Mouse (Mus musculus): ENCODE data around the gene Tex101.
"Not testable (repeated sequence)": the region's sequence is repeated elsewhere in the genome, so short reads cannot be mapped to it uniquely, and the experiment has no call there.

Tex101 gene

DNA sequence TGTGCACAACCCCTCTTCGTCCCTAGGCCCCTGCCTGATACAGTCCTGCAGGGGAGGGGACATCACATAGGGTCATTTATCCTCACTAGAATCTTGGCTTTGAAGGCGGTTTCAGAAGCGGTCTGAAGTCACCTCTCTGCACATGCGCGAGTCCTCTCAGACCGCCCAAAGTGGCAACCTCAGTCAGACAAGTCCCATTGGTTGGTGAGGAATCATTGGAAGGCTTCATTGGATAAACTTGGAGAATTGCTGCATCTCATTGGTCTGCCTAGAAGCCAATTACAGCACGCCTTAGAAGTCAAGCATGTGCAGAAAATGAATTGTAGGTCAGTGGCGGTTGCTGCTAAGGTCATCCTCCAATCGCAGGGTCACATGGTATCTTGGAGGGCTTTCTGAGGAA lies at the start of gene Tex101:
Gene Tex101 (minus strand): TSS at position 101 of the 400 bp plus-strand sequence.
- no peak for DNase-seq (ENCODE audit: low read depth, low spot score)

DNA sequence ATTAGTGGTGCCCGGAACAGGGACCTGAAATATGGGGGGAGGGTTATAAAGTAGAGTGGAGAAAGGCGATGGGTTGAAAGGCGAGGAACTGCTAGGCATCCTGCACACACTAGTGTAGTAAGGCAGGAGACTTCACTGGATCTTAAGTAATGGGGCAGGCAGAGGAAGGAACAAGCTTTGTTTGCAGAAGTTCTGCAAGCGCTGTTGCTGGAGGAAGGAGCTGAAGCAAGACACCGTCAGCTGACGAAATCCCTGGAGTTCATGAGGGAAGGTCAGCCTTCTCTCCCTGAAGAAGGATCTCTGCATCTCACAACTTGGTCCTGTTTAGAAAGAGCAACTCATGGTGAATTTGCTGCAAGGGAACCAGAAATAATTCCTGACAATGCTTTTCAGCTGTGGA lies 38.6 kb upstream of the Tex101 start:
- no peak for DNase-seq (ENCODE audit: low read depth, low spot score)

DNA sequence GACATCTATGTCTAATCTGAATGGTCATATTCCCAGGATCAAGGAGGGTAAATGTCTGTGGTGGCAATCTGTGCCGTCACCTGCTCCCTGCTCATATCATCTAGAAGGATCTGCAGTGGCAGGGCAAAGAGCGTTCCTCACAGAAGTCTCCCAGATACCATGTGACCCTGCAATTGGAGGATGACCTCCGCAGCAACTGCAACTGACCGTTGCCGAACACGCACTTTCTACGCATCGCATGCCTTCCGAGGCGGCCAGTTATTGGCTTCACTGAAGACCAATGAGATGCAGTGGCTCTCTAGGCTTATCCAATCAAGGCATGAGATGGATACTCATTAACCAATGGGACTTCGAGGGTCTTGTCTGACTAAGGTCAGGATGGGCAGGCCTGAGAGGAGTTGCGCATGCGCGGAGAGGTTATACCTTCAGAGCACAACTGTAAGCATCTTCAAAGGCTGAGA lies 32.4 kb upstream of the Tex101 start, which contains the start of gene BC049730:
Gene BC049730 (plus strand): TSS at position 411 of the 461 bp plus-strand sequence.
- no peak for DNase-seq (ENCODE audit: low read depth, low spot score)

DNA sequence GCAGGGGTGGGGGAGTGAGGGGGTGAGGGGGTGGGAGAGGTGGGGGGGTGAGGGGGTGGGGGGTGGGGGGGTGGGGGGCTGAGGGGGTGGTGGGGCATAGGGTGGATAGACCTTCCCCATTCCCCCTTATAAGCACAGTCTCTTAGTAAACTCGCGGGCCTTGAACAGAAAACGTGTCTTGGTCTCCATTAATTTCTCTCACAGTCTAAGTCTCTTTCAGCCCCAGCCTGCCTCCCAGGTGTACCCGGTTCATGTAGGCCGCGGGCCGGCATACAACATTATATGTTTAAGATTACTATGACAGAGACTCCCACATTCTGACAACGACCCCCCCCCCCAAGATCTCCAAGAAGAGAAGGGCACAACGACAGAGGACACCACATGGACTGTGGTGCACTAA lies 26.4 kb upstream of the Tex101 start:
- DNase-seq (ENCODE audit: low read depth, low spot score) = not testable (repeated sequence)

DNA sequence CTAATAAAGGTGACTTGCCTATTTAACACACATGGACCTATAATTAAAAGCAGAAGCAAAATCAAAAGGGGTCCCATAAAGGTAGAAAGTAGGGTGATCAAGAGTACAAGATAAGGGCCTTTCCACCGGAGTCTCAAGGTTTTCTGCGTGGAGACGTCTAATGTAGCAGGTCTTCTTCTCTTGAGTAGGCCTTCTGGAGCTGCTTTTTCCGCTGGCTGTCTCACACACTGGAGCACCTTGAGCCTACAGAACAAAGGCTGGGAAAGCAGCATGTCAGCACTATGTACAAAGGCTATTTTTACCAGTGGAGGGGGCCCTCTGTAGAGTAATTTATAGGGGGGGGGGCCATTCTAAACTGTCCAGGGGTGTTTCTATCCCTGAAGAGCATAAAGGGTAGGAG lies 21.4 kb upstream of the Tex101 start:
- peak; percentile 50 for DNase-seq (ENCODE audit: low read depth, low spot score)

DNA sequence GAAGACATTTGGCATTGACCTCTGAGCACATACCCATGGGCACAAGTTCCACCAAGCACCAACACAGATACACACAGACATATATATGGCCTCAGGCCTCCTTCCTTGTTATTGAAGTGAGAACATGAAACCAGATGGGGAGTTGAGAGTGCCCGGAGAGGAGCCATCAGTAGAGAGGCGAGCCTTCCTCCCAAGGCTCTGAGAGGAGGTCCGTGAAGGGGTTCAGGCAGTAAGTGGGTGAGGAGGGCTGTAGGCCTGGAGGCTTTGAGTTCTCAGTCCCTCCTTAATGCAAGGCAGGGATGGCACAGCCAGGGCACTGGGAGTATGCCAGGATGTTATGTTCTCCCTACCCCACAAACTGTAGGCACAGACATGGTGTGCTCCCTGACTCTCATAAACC lies 16.2 kb upstream of the Tex101 start:
- DNase-seq (ENCODE audit: low read depth, low spot score) = not testable (repeated sequence)

DNA sequence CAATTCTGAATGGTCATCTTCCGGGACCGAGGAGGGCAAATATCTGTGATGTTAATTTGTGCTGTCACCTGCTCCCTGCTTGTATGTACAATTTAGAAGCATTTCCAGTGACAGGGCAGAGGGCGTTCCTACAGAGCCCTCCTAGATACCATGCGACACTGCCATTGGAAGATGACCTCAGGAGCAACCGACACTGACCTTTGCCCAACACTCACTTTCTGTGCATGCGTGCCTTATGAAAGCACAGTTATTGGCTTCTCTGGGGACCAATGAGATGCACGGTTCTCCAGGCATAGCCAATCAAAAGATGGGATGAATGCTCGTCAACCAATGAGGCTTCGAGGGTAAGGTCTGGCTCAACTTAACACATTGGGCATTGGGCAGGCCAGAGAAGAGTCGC lies 11.0 kb upstream of the Tex101 start:
- not testable (repeated sequence) for DNase-seq (ENCODE audit: low read depth, low spot score)

DNA sequence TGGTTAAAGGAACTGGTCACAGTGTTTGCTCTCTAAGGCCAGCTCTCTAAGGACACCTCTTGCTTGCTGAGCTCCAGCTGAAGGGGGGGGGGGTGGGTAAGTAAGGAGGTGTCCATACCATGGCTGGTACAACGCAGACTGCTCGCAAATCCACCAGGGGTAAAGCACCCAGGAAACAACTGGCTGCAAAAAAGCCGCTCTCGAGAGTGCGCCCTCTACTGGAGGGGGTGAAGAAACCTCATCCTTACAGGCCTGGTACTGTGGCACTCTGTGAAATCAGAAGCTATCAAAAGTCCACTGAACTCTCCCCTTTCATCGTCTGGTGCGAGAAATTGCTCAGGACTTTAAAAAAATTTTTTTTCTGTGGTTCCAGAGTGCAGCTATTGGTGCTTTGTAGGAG lies 7.6 kb upstream of the Tex101 start:
- DNase-seq (ENCODE audit: low read depth, low spot score) = not testable (repeated sequence)

DNA sequence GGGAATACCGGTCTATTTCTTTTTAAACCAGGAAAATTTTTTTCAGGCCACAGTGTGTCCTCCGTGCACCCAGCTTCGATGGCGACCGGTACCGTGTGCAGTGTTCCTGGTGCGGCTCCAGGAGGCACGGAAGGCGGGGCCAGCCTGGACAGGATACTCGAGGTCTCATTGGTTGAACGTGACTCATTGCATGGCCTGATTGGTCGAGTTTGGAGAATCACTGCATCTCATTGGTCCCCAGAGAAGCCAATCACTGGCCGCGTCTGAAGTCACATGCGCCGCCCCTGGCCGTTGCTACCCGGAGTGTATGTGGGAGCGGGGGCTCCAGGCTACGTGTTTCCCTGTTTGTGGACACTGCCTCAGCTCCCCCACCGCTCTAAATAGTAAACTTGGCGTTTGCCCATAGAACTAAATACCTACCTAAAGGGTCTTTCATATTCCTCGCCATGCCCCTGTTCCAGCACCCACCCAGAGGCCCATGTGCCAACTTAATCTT lies 4.5 kb downstream of the Tex101 start:
- DNase-seq (ENCODE audit: low read depth, low spot score) = peak; percentile 53

DNA sequence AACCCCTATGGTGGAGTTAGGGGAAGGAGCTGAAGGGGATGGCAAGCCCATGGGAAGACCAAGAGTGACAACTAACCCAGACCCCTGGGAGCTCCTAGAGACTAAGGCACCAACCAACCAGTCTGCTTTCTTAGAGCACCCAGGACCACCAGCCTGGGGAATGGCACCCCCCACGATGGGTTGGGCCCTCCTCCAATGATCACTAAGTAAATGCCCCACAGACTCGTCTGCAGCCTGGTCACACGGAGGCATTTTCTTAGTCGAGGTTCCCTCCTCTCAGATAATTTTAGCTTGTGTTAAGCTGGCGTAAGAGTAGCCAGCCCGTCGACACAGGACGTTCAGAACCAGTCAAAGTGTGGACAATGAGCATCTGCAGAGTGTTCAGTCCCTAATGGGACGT lies 11.5 kb downstream of the Tex101 start:
- DNase-seq (ENCODE audit: low read depth, low spot score) = no peak

DNA sequence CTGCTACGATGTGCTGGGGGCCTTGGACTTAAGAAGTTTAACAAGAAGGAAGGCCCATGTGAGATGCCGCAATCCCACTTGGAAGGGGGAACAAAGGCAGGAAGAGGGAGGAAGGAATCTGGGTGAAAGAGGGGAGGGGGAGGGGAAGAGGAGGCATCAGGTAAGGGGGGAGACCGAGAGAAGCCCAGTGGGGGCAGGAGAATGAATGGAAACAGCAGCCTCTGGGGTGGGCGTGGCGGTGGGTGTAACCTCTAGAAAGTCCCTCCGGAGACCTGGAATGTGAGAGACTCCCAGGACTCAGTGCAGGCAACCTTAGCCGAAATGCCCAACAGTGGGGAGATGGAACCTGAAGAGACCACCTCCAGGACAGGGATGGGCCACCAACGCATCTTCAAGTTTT lies 12.2 kb downstream of the Tex101 start:
- peak; percentile 52 for DNase-seq (ENCODE audit: low read depth, low spot score)

DNA sequence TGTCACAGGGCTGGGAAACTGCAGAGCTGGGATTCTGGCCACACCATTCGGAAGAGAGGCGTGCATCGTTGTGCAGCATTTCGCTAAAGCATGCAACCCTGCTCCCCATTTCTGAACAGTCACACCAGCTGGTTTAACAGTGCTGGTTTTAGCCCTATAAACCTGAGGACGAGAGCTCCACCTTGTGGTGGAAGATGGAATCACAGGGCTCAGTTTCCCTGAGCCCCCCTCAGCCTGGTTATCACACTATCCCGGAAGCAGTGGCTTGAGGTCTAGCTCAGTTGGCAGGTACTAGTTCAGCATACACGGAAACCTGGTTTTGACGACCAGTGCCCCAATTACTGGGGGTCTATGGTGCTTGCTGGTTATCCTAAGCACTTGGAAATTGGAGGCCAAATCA lies 13.9 kb downstream of the Tex101 start:
- peak; percentile 82 for DNase-seq (ENCODE audit: low read depth, low spot score)

DNA sequence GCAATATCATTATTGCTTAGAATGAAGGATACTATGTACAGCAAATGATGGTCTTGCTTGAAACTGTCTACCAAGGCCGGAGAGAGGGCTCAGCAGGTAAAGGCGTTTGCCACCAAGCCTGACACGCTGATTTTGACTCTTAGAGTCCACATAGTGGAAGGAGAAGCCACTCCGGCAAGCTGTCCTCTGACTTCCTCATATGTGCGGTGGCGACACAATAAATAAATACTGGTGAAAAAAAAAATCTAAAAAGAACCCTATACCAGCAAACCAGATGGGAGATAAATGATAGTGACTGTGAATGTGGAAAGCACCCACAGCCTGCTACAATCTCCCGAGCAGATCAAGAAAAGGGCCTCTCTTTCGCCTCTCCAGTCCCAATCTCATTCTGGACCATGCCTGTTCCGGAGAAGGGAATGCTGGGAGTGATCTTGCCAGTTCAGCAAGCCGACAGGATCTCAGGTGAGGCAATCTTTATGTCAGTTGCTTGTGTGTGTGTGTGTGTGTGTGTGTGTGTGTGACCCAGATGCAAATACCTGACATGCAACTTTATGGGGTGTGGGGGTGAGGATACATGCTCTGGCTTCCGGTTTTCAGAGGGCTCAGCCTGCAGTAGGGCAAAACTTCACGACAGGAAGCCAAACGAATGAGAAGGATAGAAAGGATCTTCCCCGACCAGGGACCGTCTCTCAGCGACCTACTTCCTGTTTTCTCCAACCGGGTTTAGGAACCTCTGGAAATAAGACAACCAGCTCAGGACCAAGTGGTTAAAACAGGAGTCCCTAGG lies 15.2 kb downstream of the Tex101 start:
- DNase-seq (ENCODE audit: low read depth, low spot score) = no peak

DNA sequence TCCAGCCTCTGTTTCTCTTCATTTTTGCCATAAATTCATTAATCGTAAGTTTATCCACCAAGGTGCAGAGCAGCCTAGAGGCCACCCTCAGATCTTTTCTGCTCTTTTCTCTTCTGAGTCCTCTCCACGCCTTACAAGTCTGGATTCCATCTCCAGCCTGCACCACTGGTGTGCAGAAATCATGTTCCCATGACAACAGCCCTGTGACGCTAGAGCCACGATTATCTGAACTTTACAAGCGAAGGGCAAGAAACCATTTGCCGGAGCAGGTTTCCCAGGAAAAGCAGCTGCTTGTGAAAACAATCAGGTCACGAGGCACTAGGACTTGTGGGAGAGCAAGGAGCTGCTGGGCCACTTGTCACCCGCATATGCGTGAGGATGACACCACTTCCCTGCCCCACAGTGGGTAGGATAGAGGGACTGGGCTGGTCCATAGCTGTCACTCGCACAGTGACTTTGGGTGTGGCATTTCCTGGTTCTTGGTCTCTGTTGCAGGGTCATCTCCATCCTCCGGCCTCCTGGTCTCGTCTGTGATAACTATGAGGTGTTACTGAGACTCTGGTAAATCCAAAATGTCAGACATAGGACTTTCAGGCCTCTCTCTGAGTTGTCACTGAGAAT lies 16.6 kb downstream of the Tex101 start:
- no peak for DNase-seq (ENCODE audit: low read depth, low spot score)

DNA sequence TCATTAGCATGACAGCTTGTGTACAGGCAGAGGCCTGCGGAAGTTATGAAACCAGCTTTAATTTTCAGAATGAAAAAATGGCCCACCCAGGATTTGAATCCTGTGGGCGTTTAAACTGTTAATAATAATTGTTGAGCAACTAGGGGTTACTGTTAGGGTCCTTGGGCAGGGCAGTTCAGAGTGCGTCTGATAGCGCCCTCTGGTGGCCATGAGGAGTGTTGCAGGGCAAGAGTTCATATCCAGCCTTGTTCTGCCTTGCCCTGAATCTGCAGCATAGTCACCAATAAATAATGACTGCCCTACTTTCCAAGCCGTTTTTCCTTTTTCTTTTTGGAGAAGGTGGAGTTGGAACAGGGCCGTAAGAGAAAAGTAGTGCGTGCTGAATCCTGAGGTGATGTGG lies 22.8 kb downstream of the Tex101 start:
- DNase-seq (ENCODE audit: low read depth, low spot score) = peak; percentile 65

DNA sequence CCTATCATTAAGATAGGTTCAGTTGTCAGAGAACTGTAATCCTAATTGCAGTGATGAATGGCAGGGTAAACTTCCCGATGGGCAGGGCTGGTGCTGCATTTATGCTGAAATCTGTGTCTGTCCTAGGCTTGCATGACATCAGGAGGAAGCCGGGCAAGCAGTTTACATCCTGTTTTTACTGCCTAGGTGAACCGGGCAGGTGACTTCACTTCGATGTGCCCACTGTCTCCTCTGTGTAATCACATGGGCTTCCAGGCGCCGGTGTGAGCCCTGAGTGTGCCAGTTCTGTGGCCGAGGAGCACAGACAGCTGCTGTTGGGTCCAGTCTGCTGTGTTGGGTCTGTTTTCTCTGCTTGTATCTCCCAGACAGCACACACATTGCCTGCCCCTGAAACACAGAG lies 30.0 kb downstream of the Tex101 start:
- DNase-seq (ENCODE audit: low read depth, low spot score) = no peak

DNA sequence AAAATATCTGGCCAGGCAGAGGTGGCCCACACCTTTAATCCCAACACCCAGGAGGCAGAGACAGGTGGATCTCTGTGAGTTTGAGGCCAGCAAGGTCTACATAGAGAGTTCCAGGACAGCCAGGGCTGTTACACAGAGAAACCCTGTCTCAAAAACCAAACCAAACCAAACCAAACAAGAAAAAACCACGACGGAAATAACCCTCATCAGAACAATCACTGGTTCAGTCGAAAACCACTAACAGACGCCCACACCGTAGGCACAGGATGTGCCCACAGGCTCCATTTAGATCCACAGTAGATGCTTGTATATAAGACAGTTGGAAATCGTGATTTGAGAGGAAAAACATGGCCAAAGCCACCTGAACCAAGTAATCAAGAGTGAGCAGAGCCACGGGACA lies 31.5 kb downstream of the Tex101 start:
- no peak for DNase-seq (ENCODE audit: low read depth, low spot score)

DNA sequence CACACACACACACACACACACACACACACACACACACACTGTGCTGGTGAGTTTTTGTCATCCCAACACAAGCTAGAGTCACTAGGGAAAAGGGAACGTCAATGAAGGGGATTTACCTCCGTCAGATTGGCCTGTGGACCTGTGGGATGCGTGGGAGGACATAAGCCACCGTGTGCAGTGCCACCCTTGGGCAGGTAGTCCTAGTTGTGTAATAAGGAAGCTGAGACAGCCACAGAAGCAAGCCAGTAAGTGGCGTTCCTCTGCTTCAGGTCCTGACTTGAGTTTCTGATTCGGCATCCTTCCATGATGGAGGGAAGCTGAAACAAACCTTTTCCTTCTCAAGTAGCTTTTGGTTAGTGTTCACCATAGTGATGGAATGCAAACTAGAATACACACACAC lies 32.0 kb downstream of the Tex101 start:
- no peak for DNase-seq (ENCODE audit: low read depth, low spot score)

DNA sequence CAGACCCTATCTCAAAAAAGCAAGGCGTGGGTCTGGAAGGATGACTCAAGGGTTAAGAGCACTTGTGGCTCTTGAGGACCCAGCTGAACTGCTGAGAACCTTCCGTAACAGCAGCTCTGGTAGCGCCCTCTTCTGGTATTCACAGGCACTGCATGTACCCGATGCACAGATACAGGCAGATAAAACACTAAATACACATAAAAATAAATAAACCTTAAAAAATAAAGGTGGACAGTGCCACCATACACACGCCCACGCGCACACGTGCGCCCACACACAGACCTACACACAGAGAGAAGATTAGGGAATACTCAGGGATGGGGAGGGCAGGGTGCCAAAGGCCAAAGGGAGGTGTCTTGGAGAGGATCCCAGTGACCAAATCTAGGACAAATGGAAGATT lies 34.0 kb downstream of the Tex101 start:
- DNase-seq (ENCODE audit: low read depth, low spot score) = peak; percentile 79

DNA sequence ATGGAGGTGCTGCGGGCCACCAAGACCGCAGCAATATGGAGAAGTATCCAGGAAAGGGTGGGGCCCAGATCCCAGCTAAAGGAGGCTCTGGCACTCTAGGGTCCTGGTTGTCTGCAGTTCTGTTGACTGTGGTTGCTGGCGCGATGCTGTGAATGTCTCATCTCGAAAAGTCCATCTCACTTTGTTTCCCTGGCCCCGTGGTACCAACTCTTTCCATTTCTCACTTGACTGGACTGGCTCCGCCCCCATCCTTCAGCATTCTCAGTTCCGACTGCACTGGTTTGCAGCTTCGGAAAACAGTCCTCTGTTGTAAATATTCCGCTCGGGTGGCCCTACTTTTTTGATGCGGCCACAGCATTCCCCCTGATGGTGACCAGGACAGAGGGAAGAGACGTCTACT lies 36.0 kb downstream of the Tex101 start:
- no peak for DNase-seq (ENCODE audit: low read depth, low spot score)

DNA sequence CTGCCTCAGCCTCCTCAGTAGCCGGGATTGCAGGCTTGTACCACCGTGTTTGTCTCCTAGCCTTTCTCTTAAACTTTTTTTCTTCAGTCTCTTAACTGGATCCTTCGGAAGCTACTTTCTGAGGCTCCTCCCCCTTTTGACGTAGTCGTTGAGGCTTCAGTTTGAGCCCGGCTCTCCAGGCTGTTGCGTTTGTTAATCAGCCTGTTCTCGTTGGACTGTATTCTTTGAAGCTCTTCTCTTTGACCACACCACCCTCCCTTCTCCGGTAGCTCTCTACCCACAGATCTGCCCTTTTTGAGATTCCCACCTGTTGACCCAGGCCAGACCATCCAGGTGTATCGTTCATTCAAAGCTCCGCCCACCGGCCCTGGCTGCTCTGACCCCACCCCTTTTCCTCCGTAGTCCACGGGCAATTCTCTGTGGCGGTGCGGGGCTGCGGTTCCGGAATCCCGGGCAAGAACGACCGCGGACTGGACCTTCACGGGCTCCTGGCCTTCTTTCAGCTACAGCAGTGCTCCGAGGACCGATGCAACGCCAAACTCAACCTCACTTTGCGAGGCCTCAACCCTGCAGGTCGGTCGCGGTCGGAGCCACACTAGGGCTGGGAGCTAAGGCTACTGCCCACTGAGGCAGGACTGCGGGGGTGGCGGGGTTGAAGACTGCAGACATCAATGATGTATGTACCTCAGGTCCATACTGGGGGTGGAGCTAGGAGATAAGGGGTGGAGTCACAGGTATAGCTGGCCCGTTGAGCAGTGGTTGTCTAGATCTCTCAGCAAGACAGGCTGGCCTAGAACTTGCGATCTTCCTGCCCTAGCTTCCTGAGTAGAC lies 38.2 kb downstream of the Tex101 start:
- no peak for DNase-seq (ENCODE audit: low read depth, low spot score)

DNA sequence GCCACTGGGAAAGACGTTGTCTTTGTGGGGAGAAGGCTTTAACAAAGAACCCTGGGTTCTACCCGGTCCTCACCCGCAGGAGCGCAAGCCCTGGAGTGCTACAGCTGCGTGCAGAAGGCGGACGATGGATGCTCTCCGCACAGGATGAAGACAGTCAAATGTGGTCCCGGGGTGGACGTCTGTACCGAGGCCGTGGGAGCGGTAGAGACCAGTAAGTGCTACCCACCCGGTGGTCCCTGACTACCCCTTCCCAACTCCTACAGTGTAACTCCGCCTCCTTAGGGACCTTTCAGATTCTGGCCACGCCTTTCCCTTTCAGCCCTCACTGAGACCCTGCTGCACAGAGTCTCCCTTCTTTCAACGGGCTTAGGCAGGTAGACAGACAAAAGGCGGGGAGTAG lies 39.4 kb downstream of the Tex101 start:
- DNase-seq (ENCODE audit: low read depth, low spot score) = peak; percentile 32
